8 mouse cellular contexts compared by ENCODE assay signal in genomic region chr15:12789406-12789867, GRCm38 (mm10). TPM values are rescaled to one million over a fixed set of nuclear protein-coding genes. Genes with fewer than 3 reads are reported as not detected.
DNase-seq lines count a peak whose midpoint lies in the region; ATAC-seq and TF ChIP-seq lines count a peak whose summit lies in the region.

No protein-coding gene starts in this region.

- intact Hi-C loops in gastrocnemius, postnatal 14 days (cut with DNase I; ENCODE audit: low total_unique reads) = loop anchor here (10.0 kb wide), 1 partner anchor 105 kb away; no protein-coding TSS in a partner anchor

- H3K27ac ChIP-seq in lung, embryonic 15.5 days = 0 out of 2 replicates have a peak overlapping the region, but pooled peaks have one; percentile 6
- no peak overlapping the region for H3K27ac ChIP-seq in limb, embryonic 14.5 days (replicated peaks; ENCODE audit: low read depth, low read length)
- peak overlapping the region; percentile 44; the same call in 1 of the 2 replicates for H3K27ac ChIP-seq in stomach, embryonic 16.5 days (ENCODE audit: low read length)

- peak overlapping the region; percentile 35; the same call in 1 of the 2 replicates for H3K4me2 ChIP-seq in lung, embryonic 15.5 days
- H3K4me2 ChIP-seq in limb, embryonic 14.5 days (replicated peaks; ENCODE audit: low read depth, low read length, severe bottlenecking) = no peak overlapping the region; the same call in 1 of the 2 replicates
- peak overlapping the region; percentile 45 for H3K4me2 ChIP-seq in stomach, embryonic 16.5 days (ENCODE audit: low read depth, low read length)

- peaks cover 8% of the 10 kb centered on the region; the same call in 1 of the 2 replicates for H3K4me1 ChIP-seq in lung, embryonic 15.5 days
- 0 out of 2 replicates have a peak, but pooled peaks cover 8% of the 10 kb centered on the region for H3K4me1 ChIP-seq in limb, embryonic 14.5 days (ENCODE audit: control insufficient read depth, insufficient read depth, low read length)
- H3K4me1 ChIP-seq in stomach, embryonic 16.5 days (ENCODE audit: control insufficient read depth, insufficient read depth, low read length) = 0 out of 2 replicates have a peak, but pooled peaks cover 8% of the 10 kb centered on the region

- no peaks in the 10 kb centered on the region for H3K27me3 ChIP-seq in lung, embryonic 15.5 days
- no peaks in the 10 kb centered on the region for H3K27me3 ChIP-seq in limb, embryonic 14.5 days (ENCODE audit: control insufficient read depth, insufficient read depth, low read length)
- H3K27me3 ChIP-seq in stomach, embryonic 16.5 days (ENCODE audit: control insufficient read depth, insufficient read depth, low read length) = no peaks in the 10 kb centered on the region

- no peak for TF ChIP-seq POLR2A in limb, embryonic 14.5 days (IDR thresholded peaks at IDR 0.05; ENCODE audit: borderline replicate concordance, extremely low read depth, insufficient read depth, insufficient read length)

- no peaks in the 10 kb centered on the region for H3K36me3 ChIP-seq in lung, embryonic 15.5 days
- no peaks in the 10 kb centered on the region for H3K36me3 ChIP-seq in limb, embryonic 14.5 days (ENCODE audit: control insufficient read depth, insufficient read depth, low read length)
- H3K36me3 ChIP-seq in stomach, embryonic 16.5 days (ENCODE audit: control insufficient read depth, insufficient read depth, low read length) = no peaks in the 10 kb centered on the region

- DNase-seq in gastrocnemius, adult 18-20 months (ENCODE audit: low spot score) = peak; percentile 7
- no peak for DNase-seq in gastrocnemius, postnatal 14 days
- DNase-seq in lung, adult 18-20 months = no peak
- no peak for DNase-seq in limb, embryonic 14.5 days (ENCODE audit: low spot score)
- DNase-seq in adrenal gland, postnatal 4 days (ENCODE audit: low spot score in 2 of 2) = no peak
- DNase-seq in adrenal gland, postnatal 14 days = no peak

- ATAC-seq in lung, embryonic 15.5 days (ENCODE audit: borderline replicate concordance, extremely low read depth, low FRiP score, low TSS enrichment) = peak; percentile 39; the same call in 1 of the 2 replicates
- peak; percentile 41 for ATAC-seq in limb, embryonic 14.5 days (ENCODE audit: low FRiP score, low read depth)
- peak; percentile 87 for ATAC-seq in stomach, embryonic 16.5 days (ENCODE audit: insufficient read depth, low FRiP score)

- 13% methylated on average over 10 of the region's 10 CpGs for WGBS in lung, embryonic 15.5 days
- WGBS in limb, embryonic 14.5 days = 25% methylated on average over 10 of the region's 10 CpGs
- 11% methylated on average over 10 of the region's 10 CpGs for WGBS in stomach, embryonic 16.5 days

- H3K9ac ChIP-seq in lung, embryonic 15.5 days = no peak overlapping the region
- no peak overlapping the region for H3K9ac ChIP-seq in limb, embryonic 14.5 days (ENCODE audit: low read depth, low read length, severe bottlenecking)
- H3K9ac ChIP-seq in stomach, embryonic 16.5 days (ENCODE audit: low read length) = peak overlapping the region; percentile 54

- no peak overlapping the region for H3K4me3 ChIP-seq in lung, embryonic 15.5 days
- H3K4me3 ChIP-seq in limb, embryonic 14.5 days (replicated peaks; ENCODE audit: low read length) = no peak overlapping the region
- H3K4me3 ChIP-seq in stomach, embryonic 16.5 days (replicated peaks; ENCODE audit: low read length) = no peak overlapping the region; the same call in 1 of the 2 replicates

- H3K9me3 ChIP-seq in lung, embryonic 15.5 days = no peaks in the 10 kb centered on the region
- no peaks in the 10 kb centered on the region for H3K9me3 ChIP-seq in limb, embryonic 14.5 days (ENCODE audit: control insufficient read depth, low read length)
- H3K9me3 ChIP-seq in stomach, embryonic 16.5 days (replicated peaks; ENCODE audit: control insufficient read depth, low read length) = no peaks in the 10 kb centered on the region

RNA-seq across cellular contexts. Expression of gene 6030458C11Rik, which starts 35.0 kb away (rescaled TPM):
- 10 to 100 TPM; 19.3 to 22.0 TPM for total RNA-seq in gastrocnemius, adult 18-20 months (2021)
- total RNA-seq in gastrocnemius, postnatal 14 days (2021) = 10 to 100 TPM; 16.2 to 16.8 TPM
- polyA plus RNA-seq in lung, embryonic 15.5 days (2015; fragmentation: Nextera tagmentation; extraction: Ambion mirVana) = 31.3 and 34.8 TPM in 2 replicates
- 33.0 and 38.4 TPM in 2 replicates for polyA plus RNA-seq in limb, embryonic 14.5 days (2012; rRNA removed)
- polyA plus RNA-seq in limb, embryonic 14.5 days (2014; fragmentation: Nextera tagmentation; extraction: Ambion mirVana) = 27.8 and 27.9 TPM in 2 replicates
- 31.3 and 35.7 TPM in 2 replicates for polyA plus RNA-seq in stomach, embryonic 16.5 days (2015; fragmentation: Nextera tagmentation; extraction: Ambion mirVana)
- total RNA-seq in adrenal gland, postnatal 4 days (2021) = 10 to 100 TPM; 18.4 to 18.8 TPM
- total RNA-seq in adrenal gland, postnatal 14 days (2021) = 12.4 and 14.2 TPM in 2 replicates

RNA-seq across cellular contexts. Expression of gene Drosha, which starts 35.2 kb away (rescaled TPM):
- 10 to 100 TPM; 35.4 to 39.6 TPM for total RNA-seq in gastrocnemius, adult 18-20 months (2021)
- total RNA-seq in gastrocnemius, postnatal 14 days (2021) = 10 to 100 TPM; 22.4 to 25.7 TPM
- 29.7 and 30.1 TPM in 2 replicates for polyA plus RNA-seq in lung, embryonic 15.5 days (2015; fragmentation: Nextera tagmentation; extraction: Ambion mirVana)
- 31.9 and 34.3 TPM in 2 replicates for polyA plus RNA-seq in limb, embryonic 14.5 days (2012; rRNA removed)
- polyA plus RNA-seq in limb, embryonic 14.5 days (2014; fragmentation: Nextera tagmentation; extraction: Ambion mirVana) = 39.0 and 44.3 TPM in 2 replicates
- polyA plus RNA-seq in stomach, embryonic 16.5 days (2015; fragmentation: Nextera tagmentation; extraction: Ambion mirVana) = 29.2 and 30.2 TPM in 2 replicates
- total RNA-seq in adrenal gland, postnatal 4 days (2021) = 10 to 100 TPM; 41.0 to 49.2 TPM
- total RNA-seq in adrenal gland, postnatal 14 days (2021) = 33.8 and 36.5 TPM in 2 replicates

RNA-seq across cellular contexts. Expression of gene Pdzd2, which starts 49.7 kb away (rescaled TPM):
- 10 to 100 TPM; 14.1 to 16.3 TPM for total RNA-seq in gastrocnemius, adult 18-20 months (2021)
- total RNA-seq in gastrocnemius, postnatal 14 days (2021) = 10 to 100 TPM; 31.5 to 34.4 TPM
- polyA plus RNA-seq in lung, embryonic 15.5 days (2015; fragmentation: Nextera tagmentation; extraction: Ambion mirVana) = 32.5 and 39.8 TPM in 2 replicates
- 14.6 and 15.9 TPM in 2 replicates for polyA plus RNA-seq in limb, embryonic 14.5 days (2012; rRNA removed)
- polyA plus RNA-seq in limb, embryonic 14.5 days (2014; fragmentation: Nextera tagmentation; extraction: Ambion mirVana) = 26.4 and 28.6 TPM in 2 replicates
- 22.5 and 27.0 TPM in 2 replicates for polyA plus RNA-seq in stomach, embryonic 16.5 days (2015; fragmentation: Nextera tagmentation; extraction: Ambion mirVana)
- total RNA-seq in adrenal gland, postnatal 4 days (2021) = 10 to 100 TPM; 15.5 to 20.4 TPM
- total RNA-seq in adrenal gland, postnatal 14 days (2021) = 29.1 and 33.9 TPM in 2 replicates
